Mouse (Mus musculus) kidney, postnatal 36 days (tissue): ENCODE results near the gene Ctsz.
A peak's percentile ranks its signal among the peaks of the same experiment; 100 is the strongest.

Source experiments
- DNase-seq, 2 experiments: peaks; one replicate each; pipeline ENCODE4 v3.0.0; 2021 to 2022; ENCODE audit warnings: mixed read lengths in 2 of 2

Ctsz gene

DNA sequence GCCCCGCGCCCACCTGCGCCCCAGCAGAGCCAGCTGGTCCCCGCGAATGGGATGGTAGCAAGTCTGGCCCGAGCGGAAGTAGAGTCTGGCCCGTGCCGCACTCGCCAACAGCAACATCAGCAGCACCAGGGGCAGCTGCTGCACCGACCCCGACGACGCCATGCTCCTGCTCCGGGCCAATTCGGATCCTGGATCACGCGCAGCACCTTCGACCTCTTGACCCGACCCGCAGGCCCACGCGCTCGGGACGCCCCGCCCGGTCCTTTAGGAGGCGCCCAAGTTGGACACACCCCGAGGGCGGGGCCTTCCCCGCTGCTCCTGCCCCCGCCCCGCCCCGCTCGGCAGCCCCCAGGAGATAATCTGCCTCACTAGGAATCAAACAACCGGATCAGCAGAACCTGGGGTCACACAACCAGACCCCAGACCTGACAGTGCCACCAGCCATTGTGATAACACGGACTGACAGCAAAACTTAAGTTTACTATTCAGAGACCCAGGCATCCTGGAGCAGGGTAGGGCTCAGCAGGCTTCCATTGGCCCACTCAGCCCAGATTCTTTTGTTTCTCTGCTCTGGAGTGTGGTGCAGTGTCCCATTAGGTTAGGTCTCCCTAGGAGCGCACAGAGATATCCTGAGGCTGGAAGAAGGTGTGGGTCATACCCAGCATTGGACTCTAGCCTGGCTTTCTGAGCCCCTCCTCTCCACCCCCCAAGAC, at the start of gene Ctsz:
TSS of gene Ctsz (minus strand) at position 303 of the 713 bp plus-strand sequence.
- DNase-seq: peak; percentile 83 to 92

DNA sequence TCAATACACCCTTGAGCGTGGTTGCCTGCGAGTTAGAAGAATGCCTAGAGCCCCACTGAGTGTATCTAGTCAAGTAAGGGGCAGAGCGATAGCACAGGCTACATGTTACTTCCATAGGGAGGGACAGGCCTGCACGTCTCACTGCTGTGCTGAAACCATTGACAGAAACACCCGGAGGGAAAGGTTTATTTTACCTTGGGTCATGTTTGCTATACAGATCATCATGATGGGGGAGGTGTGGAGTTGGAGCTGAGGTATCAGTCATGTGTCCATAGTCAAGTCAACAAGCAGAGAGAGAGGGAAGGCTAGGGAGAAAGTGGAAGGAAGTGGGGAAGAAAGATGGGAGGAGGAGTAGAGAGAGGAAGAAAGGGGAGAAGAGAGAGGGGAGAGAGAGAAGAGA, 48.2 kb upstream of the Ctsz start:
- no peak for DNase-seq

DNA sequence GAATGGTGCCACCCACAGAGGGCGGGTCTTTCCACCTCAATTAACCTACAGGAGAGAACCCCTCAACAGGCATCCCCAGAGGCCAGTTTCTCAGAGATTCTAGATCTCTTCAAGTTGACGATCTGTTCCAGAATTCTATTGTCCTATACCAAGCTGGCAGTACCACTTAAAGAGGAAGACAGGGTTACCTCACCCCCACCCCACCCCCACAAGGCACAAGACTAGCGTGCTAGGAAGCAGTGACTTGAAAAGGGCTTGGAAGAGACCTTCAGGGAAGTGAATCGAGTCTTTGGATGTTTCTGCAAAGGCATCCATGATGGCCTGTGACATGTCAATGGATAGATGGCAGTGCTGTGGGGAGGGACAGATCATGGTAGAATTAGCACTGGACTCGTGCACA, 39.9 kb upstream of the Ctsz start:
- no peak for DNase-seq

DNA sequence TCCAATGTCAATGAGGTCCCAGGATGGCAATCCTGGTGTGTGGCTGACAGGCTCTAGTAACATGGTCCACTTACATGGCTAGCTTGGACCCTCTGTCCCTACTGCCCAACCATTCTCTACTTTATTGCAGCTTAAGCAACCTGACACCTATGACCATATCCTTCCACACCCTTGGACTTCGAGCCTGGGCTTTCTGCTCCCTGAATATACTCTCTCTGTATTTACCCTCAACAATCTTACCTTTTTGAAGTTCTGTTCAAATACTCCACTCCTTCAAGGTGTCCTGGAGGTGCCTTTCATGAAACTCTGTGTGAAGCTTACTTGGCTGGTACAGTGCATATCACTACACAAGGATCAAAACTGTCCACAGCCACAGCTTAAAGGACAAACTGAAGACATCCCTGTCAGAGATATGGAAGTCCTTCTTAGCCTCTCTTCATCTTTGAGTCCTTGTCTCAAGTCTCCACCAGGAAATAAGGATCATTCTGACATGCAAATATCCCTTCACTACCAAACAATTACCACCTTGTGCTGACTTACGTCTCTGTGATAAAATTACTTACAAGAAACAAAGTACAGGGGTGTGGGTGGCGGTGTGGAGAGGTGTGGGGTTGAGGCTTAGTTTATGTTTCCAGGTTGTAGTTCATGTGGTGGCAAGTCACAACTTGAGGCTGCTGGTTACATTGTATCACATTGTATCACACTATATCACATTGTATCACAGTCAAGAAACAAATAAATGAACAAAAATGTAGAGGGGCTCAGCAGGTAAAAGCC, 38.9 kb upstream of the Ctsz start:
- DNase-seq: no peak

DNA sequence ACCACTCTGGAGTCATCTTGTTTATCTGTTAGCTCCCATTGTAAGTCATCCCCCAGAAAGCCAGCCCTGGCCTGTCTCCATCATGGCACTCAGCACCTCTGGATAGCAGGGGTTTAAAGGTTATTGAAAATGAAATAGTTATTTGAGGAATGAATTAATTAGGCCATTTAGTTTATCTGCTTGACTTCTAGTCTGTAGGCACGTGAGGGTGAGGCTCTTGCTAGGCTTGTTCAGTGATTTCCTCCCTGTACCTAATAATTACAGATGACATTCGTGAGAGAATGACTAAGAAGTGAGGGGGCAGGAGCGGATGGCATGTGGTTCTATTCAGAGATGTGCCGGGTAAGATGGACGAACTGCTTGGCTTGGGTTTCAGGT, 34.7 kb upstream of the Ctsz start:
- DNase-seq: no peak

DNA sequence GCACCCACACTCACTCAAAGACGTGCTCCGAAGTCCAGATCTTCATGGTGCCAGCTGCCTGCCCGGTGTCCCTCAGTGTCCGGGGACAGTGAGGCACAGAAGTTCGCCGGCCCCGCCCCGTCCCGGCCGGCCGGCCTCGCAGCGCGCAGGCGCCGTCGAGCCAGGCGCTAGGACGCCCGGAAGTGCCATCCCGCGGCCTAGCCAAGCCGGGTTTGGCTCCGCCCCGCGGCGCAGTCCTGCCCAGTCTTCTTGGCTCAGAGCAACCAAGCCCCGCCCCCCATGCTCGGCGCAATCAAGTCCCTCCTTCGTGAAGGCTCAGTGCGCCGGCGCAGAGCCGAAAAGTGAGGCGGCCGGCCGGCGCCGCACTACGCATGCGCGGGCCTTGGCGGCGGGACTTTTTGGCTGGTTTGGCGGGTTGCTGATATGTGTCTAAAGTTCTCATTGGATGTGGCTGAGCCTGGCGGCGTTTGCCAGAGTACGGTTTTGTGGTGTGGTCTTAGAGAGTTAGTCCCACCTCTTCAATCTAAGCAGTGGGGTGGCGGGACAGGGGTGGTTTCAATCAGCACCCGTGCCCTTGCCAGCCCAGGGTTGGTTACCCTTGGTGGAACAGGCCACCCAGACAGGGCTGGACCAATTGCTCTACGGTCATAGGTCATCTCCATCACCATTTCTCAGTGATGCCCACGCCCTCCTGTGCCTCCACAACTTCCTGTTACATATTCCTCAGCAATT, 34.1 kb upstream of the Ctsz start, which contains the start of gene Prelid3b:
TSS of gene Prelid3b (minus strand) at position 264 of the 732 bp plus-strand sequence.
- peak; percentile 100 for DNase-seq

DNA sequence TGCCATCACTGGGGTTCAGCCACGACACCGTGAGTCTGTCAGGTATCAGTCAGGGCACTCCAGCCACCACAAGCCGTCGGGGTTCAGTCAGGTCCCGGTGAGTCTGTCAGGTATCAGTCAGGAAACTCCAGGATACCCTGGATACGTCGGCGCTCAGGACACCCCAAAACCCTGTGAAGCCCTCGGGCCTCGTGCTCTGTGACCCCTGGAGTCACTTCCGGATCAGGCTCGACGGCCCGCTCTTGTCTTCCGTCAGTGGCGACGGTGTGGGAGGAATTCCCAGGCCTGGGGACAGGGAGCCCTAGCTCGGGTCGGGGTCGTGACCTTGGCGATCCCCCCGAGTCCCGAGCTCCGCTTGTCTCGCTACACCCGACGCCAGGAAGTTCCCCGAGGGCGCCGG, 33.6 kb upstream of the Ctsz start:
- DNase-seq: no peak

DNA sequence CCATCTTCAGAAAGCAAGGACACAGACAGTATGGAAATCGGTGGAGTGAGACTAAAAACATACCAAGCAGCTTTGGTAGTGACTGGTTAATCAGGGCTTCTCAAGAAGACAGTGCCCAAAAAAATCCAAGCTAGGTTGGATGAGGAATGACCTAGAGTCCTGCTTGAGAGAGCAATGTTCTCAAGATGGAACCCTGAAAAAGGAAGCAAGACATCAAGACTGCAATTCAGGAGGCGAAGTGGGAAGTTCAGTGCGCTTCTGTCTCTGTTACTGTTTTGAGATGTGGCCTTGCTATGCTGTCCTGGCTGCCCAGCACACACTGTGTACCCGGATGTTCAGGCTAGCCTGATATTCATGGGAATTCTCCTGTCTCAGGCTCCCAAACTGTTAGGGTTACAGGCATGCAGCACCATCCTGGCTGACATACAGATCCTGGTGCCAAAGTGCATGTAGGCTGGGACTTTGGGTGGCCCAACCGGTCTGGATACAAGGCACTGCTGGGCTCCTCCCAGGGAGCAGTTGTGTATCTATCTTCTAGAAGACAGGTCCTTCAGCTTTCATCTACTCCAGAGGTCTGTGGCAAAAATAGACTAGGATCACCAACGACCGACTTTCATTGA, 32.1 kb upstream of the Ctsz start:
- DNase-seq: no peak

DNA sequence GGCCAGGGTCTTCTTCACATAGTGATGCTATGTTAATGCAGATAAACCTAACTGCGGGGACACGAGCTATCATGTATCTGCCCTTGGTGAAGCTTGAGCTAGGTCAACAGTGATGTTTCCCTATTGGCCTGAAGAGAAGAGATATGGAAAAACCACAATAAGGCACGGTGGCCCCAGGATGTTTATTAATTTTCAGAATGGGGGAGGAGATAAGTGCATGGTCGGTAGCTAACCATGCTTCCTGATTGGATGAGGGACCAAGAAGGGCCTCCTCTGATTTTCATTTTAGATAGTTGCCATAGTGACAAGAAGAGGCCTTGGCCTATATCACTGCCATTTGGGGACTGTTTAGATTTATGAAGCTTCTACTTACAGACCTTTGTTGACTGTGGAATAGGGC, 31.5 kb upstream of the Ctsz start:
- DNase-seq: no peak

DNA sequence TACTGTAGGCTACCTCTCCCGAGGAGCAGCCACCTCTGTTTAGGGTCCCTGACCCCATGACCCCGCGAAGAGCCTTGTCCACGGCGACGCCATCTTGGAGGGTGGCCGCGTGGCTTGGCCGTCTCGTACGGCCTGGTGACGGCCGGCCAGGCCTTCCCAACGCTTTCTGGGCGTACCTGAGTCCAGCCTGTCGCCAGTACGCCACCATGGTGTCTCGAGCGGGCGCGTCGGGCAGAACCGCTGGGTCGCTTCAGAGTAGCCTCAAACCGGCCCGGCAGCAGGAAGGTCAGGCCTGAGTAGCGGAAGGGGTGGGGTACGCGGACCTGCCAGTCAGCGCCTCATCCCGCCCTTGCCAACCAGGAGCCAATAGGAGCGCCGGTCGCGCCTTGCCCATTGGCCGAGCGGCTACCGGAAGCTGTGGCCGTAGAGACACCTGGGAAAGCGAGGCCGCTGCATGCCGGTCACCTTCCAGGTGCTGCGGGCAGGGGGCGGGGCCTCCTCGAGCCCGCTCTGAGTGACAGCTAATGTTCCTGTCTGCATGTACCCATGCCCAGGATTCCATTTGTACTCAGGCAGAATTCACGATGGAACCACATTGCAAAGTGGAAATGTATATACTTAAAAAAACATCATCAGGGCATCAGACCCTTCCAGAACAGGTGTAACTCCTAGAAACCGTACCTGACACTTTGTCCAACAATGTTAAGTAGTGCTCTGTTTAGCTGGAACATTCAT, 25.1 kb upstream of the Ctsz start, which contains the start of gene Atp5e:
TSS of gene Atp5e (minus strand) at position 317 of the 735 bp plus-strand sequence.
- DNase-seq: peak; percentile 98

DNA sequence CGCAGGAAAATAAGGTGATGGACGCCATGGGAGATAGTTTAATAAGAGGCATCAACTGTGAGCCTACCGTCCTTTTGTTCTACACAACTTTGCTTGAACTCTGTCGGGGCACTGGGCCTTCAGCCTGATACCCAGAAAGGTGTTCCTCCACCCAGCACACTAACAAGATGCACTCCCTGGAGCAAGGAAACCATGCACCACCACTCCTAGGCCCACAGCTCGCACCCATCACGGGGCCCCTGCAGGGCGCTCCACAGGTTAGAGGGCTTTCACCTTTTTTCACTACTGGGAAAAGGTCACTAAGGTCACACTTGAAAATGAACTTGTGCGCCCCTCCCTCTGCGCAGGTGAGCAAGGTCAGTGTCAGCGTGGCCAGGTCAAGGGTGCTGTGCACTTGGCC, 24.5 kb upstream of the Ctsz start:
- no peak for DNase-seq

DNA sequence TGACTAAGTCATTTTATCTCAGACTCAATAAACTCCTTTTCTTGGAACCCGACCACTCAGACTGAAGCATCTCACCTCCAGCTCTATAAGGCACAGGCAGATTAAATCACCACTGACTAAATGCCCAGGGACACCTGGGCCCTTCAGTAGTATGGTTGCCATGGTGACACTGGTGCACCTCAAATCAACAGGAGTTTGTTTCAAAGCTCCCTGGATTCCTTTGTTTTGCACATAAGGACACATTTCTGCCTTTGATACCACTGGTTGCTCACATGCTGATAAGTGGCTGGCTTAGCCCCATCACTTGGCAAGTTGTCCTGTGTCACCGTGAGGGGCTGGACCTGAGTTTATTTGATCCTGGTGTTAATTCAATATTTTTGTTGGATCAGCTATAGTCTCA, 20.5 kb upstream of the Ctsz start:
- DNase-seq: no peak

DNA sequence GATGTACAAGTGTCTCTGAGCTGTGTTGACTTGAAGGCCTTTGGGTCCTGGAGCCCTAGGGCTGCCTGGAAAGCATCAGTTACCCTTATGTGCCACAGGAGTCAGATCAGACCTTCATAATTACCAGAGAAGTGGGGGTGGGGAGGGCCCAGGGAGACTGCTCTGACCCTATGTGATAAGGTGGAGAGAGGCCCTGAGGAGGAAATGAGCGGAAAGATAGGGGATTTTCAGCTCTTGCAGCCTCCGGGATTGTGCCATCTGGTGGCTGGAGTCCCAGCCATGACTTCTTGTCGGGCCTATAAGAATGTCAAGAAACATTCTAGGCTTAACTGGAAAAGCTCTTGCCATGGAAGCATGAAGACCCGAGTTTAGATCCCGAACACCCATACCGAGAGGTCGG, 14.8 kb upstream of the Ctsz start:
- DNase-seq: peak; percentile 10 to 51

DNA sequence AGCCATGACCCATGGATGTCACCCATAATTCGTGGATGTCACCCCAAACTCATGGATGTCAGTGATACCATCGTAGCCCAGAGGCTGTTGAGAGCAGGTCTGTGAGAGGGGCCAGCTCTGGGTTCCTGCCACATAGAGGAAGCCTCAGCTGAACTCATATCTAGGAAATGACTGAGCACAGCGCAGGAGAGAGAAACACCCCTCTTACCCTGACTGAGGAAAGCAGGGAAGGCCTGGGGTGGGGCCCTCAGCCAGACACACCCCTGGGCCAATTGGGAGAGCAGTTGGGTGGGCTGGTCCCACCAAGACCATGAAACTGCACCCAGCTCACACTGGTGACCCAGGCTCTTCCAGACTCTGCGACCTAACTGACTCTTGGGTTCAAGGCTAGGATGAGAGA, 11.5 kb upstream of the Ctsz start, which contains the start of gene Tubb1:
TSS of gene Tubb1 (plus strand) at position 343 of the 400 bp plus-strand sequence.
- no peak for DNase-seq

DNA sequence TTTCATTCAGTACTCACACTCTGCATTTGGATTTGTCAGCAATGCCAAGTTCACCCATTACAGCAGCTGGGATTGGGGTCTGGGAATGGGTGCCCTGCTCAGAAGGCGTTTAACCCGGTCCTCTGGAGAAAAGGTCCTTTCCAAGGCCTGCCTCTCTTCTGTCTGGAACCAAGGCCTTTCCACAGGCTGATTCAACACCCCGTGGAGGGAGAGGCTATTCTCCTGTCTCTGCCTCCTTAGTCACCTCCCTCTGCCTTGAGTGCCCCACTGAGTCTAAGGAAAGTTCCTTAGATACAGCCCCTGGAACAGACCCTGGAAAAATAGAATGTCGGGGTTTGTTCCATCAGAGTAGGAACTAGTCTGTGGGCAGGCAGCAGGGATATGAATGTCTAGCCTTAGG, 9.6 kb upstream of the Ctsz start:
- no peak for DNase-seq

DNA sequence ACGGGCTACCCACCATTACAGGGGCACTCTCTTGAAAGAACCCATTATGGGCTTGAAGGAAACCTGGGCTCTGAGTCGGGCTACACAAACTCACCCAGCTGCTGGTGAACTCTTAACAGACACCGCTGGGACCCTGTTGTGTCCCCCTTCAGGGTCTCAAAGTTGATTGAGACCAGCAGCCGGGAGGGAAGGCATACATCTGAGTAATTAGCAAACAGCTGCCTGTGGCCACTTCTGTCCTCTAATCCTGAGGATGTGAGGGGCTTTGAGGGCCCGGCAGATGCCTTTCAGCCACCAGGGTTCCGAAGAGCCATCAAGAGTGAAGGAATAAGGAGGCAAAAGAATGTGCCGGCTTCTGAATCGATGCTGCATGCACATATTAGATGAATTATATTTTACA, 8.1 kb upstream of the Ctsz start:
- no peak for DNase-seq

DNA sequence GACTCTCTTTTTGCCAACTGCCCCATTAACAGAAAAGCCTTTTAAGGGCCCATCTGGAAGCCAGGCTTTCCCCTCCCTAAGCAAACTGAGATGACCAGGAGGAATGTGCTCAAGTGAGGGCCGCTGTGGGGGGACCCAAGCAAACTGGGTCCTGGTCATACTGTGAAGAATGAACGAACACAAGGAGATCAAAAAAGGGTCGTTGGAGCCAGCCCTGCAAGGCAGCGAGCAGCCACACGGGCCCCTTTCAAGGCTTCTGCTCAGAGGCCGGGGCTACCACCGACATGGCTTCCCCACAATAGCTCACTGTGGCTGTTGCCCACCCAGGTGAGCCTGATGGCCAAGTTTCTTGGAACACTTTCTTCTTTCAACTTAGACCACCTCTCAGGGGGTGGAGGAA, 7.7 kb upstream of the Ctsz start:
- no peak for DNase-seq

DNA sequence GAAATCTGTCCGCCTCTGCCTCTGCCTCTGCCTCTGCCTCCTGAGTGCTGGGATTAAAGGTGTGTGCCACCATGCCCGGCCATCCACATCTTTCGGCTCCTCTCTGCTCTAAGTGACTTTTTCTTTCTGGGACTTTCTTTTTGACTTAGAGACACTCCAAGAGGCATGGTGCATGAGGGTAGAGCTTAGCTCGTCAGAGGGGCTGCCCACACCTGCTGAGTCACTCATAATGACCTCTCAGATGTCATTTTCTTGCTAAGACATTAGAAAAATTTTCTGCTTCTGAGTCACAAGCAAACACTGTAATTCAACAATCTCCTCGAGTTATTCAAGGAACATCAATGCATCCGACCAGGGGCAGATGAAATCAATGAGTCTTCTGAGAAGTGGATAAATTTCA, 6.2 kb upstream of the Ctsz start:
- DNase-seq: no peak

DNA sequence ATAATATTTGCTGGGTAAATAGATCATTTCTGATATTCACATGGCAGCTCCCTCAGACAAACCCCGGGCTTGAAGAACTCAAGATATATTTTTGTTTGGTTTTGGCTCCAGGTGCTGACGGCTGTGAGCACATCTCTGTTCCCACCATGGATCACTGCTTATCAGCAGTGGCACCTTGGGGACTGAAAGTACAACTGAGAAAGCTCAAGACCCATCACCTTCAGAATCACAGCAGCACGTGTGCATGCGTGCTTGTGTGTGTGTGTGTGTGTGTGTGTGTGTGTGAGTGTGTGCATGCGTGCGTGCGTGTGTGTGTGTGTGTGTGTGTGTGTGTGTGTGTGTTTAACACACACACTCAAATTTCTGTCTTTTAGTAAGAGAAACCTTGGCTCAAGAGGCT, 5.5 kb upstream of the Ctsz start:
- DNase-seq: no peak

DNA sequence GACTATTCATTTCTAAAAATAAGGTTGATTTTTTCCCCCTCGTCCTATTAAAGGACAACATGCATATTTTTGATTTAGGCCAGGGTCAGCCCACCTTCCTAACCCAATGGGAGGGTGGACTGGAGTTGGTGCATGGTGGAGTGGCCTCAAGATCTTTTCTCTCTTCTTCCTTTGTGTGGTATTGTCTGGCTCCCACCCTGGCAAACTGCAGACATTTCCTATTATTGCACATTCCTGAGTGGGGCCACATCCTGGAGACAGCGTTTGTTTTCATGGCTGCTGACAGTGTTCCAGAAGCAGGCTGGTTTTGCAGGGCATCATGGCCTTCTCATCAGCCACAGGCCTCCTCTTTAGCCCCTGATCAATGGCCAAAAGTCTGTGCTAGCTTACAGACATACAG, 4.2 kb upstream of the Ctsz start:
- no peak for DNase-seq

DNA sequence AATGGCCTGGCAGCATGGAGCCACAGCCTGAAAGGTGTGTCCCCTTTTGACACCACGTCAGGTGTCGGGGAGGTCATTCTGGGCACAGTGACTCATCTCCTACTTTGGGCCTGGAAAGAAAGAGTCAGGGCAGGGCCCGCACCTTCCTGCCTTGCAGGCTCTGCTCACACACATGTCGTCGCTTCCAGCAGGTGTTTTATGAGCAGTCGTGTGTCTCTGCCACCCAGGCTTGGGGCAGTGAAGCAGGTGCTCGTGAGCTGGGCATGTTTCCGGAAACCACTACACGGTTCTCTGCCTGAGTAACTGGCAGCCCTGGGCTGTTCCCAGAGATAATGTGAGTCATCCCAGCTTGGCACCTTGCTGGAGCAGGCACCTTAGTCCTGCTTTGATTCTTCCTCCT, 3.6 kb upstream of the Ctsz start:
- no peak for DNase-seq

DNA sequence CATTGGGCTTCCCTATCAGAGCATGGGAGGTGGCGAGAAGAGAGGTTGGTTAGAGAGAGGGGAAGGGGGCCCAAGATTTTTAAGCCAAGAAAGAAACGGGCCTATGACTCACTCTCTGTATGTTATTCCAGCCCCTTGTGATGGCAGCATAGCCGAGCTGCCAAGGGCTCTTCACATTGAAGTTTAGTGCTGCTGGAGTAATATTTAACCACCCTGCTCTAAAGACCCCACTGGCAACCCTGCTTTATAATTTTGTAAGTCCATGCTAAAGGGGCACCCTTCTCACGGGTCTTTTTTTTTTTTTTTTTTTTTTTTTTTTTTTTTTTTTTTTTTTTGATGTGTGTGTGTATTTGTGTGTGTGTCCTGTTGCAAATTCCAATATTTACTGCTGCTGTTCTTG, 3.1 kb upstream of the Ctsz start:
- no peak for DNase-seq
